ENCODE assay signal across 23 mouse cellular contexts in the genomic region with DNA sequence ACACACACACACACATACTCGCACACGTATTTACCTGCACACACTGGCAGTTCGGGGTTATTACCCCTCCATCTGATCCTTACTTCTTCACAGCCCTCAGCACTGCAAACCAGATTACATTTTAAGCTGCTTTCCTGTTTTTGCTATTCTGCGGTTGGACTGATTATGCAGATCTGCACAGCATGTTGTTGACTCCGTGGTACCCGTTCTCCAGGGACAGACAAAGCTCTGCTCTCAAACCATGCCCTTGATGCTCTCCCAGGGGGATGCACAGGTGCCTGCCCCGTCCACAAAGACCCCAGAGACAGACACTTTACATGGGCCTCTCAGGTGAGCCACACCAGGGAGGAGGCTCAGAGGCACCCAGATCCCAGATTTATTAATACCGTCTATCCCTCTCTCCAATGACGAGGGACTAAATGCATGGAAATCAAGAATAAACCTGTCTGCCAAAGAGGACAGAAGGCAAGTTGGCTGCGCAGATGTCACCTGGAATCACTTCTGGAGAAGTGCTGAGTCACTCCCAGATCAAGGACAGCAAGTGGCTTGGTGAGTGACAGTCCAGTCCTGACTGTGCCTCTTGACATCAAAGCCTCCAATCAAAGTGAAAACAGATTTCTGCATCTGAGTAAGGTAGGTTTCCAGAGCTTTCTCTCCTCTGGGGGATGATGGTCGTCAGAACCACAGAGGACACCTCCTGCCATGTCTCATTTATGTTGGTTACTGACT.
A peak's percentile ranks its signal among the peaks of the same experiment; 100 is the strongest.
DNase-seq lines count a peak whose midpoint lies in the region; ATAC-seq lines count a peak whose summit lies in the region.
"Had no signal": no experiment of that assay in that cellular context is flagged by ENCODE, and none has a peak within 500 bp of the region (broad histone marks: within the 10 kb centered on the region; RNA-seq: fewer than 3 reads in every experiment).

No protein-coding gene starts in this region.

- WGBS in hindbrain, embryonic 14.5 days, result 80% methylated on average over 11 of the region's 11 CpGs

- intact Hi-C loops in heart, postnatal 25 days (cut with DNase I), result no loop called here

- peak; percentile 88 for DNase-seq in heart, adult 11 months
- DNase-seq in heart, postnatal 25 days (ENCODE audit: low spot score), result no peak
- DNase-seq in spleen, postnatal 36 days (ENCODE audit: low spot score in 2 of 2), result peak; percentile 52 to 53
- no peak for DNase-seq in spleen, adult 12 weeks (ENCODE audit: low spot score)
- peak; percentile 57 to 62 for DNase-seq in adrenal gland, postnatal 36 days
- no peak for DNase-seq in hindbrain, embryonic 14.5 days (ENCODE audit: low spot score)
- no peak for DNase-seq in cerebellum, postnatal 25 days
- DNase-seq: cerebellum, adult 11-12 months; gastrocnemius, postnatal 10 days; kidney, postnatal 36 days; lung, adult 18-20 months; lung, postnatal 14 days; right cerebral cortex, postnatal 14 days; thymus, postnatal 14 days had no signal

- ATAC-seq in hindbrain, embryonic 14.5 days (ENCODE audit: low FRiP score), result no peak
- ATAC-seq: intestine, postnatal 0 days; liver, embryonic 12.5 days had no signal

- H3K9me3 ChIP-seq in hindbrain, embryonic 14.5 days (ENCODE audit: control insufficient read depth, low read length), result no peaks in the 10 kb centered on the region
- H3K9me3 ChIP-seq: embryonic facial prominence, embryonic 12.5 days; forebrain, embryonic 12.5 days; hindbrain, embryonic 10.5 days; liver, embryonic 12.5 days; midbrain, embryonic 12.5 days had no signal

- H3K4me1 ChIP-seq in hindbrain, embryonic 14.5 days (replicated peaks; ENCODE audit: control insufficient read depth, insufficient read depth, low read length), result no peaks in the 10 kb centered on the region
- H3K4me1 ChIP-seq: embryonic facial prominence, embryonic 12.5 days; forebrain, embryonic 12.5 days; liver, embryonic 12.5 days; midbrain, embryonic 12.5 days had no signal

- H3K4me3 ChIP-seq in hindbrain, embryonic 14.5 days (replicated peaks; ENCODE audit: low read length), result no peak overlapping the region
- H3K4me3 ChIP-seq: embryonic facial prominence, embryonic 12.5 days; erythroblast, embryonic 14.5 days; forebrain, embryonic 12.5 days; hindbrain, embryonic 10.5 days; liver, embryonic 12.5 days; midbrain, embryonic 12.5 days had no signal

- H3K4me2 ChIP-seq in hindbrain, embryonic 14.5 days (replicated peaks), result no peak overlapping the region
- H3K4me2 ChIP-seq: embryonic facial prominence, embryonic 12.5 days; forebrain, embryonic 12.5 days; heart, embryonic 11.5 days; liver, embryonic 12.5 days; midbrain, embryonic 12.5 days had no signal

- H3K27ac ChIP-seq in hindbrain, embryonic 14.5 days, result no peak overlapping the region
- H3K27ac ChIP-seq: embryonic facial prominence, embryonic 12.5 days; forebrain, embryonic 12.5 days; hindbrain, embryonic 10.5 days; hindbrain, postnatal 0 days; liver, embryonic 12.5 days; midbrain, embryonic 12.5 days had no signal

- no peaks in the 10 kb centered on the region for H3K36me3 ChIP-seq in hindbrain, embryonic 14.5 days (replicated peaks; ENCODE audit: control insufficient read depth, insufficient read depth)
- H3K36me3 ChIP-seq: embryonic facial prominence, embryonic 12.5 days; forebrain, embryonic 12.5 days; hindbrain, embryonic 10.5 days; liver, embryonic 12.5 days; midbrain, embryonic 12.5 days had no signal

- H3K9ac ChIP-seq in hindbrain, embryonic 14.5 days, result no peak overlapping the region
- H3K9ac ChIP-seq: embryonic facial prominence, embryonic 12.5 days; forebrain, embryonic 12.5 days; liver, embryonic 12.5 days; midbrain, embryonic 12.5 days had no signal

- no peaks in the 10 kb centered on the region for H3K27me3 ChIP-seq in hindbrain, embryonic 14.5 days (ENCODE audit: control insufficient read depth, insufficient read depth, low read length)
- H3K27me3 ChIP-seq: embryonic facial prominence, embryonic 12.5 days; forebrain, embryonic 12.5 days; liver, embryonic 12.5 days; midbrain, embryonic 12.5 days had no signal

Comparison
In these comparisons a context has a peak if more than half of its experiments do, and no peak if none do; other contexts are left out.
1. DNase-seq: peak in heart, adult 11 months (single experiment), spleen, postnatal 36 days (2 of 2) and adrenal gland, postnatal 36 days (2 of 2); none in heart, postnatal 25 days (single experiment), spleen, adult 12 weeks (single experiment), hindbrain, embryonic 14.5 days (single experiment) and cerebellum, postnatal 25 days (0 of 2).